Mouse (Mus musculus): ENCODE data around the gene 3110040N11Rik.

GRCm38 (mm10) chr7:81789095-81789757 lies at the start of gene 3110040N11Rik:
- TF ChIP-seq CTCF (conservative IDR thresholded peaks at IDR 0.05; ENCODE audit: low read length) (no peak), NANOG (IDR thresholded peaks at IDR 0.05; ENCODE audit: borderline replicate concordance, low read length) (no peak), POU5F1 (IDR thresholded peaks at IDR 0.05; ENCODE audit: borderline replicate concordance, low read length) (no peak)
